Mouse (Mus musculus) heart, adult 2 months (tissue): ENCODE data around the gene Zap70.

Source experiments
- CTCF ChIP-seq: fragments of 200-600 bp; IDR thresholded peaks from 2 replicates; pipeline ENCODE4 v1.8.1; 2022; ENCODE audit warnings: antibody characterized with exemption, mild to moderate bottlenecking, moderate library complexity
- EP300 ChIP-seq: fragments of 200-500 bp; IDR thresholded peaks from 2 replicates; pipeline ENCODE4 v1.6.1; 2011; ENCODE audit warnings: low read depth, low read length, control low read depth; ENCODE audit not compliant: insufficient read depth
- POLR2A ChIP-seq: fragments of 200-500 bp; IDR thresholded peaks from 2 replicates; pipeline ENCODE4 v1.6.1; 2011; ENCODE audit warnings: mild to moderate bottlenecking, low read depth, low read length, control low read depth; ENCODE audit not compliant: insufficient read depth

DNA sequence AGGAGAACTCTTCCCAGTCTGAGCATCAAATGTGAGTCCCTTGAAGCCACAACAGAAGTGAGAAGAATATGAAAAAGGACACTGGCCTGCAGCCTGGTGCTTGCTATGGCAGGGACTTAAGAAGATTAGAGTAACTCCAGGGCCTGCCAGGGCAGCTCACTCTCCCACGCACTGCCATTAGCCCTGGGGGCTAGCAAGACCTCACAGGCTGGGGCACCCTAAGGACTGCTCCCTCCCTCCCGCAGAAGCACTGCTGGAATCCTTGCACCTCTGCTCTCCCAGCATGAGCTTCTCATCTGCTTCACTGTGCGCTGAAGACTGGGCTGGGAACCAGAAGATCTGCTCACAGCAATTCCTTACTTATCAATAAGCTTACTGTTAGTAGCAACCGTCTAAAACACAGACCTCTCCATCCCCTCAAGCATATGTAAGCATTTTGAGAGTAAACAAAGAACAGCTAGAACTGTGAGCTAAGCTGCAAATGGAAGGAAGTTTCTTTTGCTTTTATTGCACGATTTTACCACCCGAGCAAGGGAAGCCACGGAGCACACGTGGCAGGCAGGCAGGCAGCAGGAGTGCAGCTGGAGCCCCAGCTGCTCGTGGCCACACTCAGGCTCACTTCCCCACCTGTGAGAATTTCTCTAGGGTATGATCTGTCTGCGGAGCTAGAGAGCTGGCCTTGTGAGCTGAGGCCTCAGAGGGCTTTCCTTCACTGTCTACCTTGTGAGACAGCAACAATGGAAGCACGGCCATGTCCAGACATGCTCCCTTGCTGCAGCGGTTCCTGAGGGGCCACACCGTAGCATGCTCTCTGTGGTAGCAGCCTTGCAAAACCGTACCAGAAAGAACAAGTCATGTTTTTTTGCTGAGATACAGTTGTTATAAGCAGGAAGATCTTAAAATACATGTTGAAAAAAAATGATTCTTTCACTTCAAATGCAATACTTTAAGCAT, 69.6 kb downstream of the Zap70 start:
- no peak for TF ChIP-seq POLR2A
- no peak for TF ChIP-seq CTCF
- TF ChIP-seq EP300, result no peak
